Mouse (Mus musculus) megakaryocyte, embryonic 14.5 days (primary cell): Measurements from ENCODE around the gene Ikzf3.

Source experiments
- FLI1 ChIP-seq: IDR thresholded peaks from 2 replicates; pipeline ENCODE4 v1.6.1; 2012; ENCODE audit warnings: low read length, inconsistent platforms, mixed read lengths
- GATA1 ChIP-seq: IDR thresholded peaks from 3 replicates; pipeline ENCODE4 v1.6.1; 2012; ENCODE audit warnings: mixed read lengths, low read length, inconsistent platforms, borderline replicate concordance

DNA sequence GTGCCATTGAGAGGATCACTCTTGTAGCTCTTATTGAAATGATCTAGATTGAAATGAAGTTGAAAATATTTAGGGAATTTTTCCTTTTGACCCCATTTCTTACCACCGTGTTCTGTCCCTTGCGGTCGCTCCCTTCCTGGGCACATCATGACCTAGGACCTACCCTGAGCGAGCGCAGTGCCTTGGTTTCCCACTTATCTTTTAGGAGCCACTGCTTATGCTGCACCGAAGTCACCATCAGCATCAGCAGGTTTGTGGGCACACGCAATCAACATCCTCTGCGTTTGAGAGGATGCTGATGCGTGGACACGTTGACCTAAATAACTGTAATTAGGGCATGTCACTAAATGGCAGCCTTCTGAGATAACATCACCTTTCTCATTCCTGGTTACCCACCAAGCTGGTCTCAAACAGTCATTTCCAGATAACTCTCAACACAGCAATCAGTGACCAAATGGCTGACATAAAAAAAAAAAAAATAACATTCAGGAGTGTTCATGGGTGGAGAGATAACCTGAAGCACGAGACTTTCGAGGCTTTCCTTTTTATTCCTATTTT is 65.8 kb downstream of the Ikzf3 start:
- TF ChIP-seq GATA1: no peak
- TF ChIP-seq FLI1: no peak
